Mouse (Mus musculus) mammary gland, adult 2 months (tissue): ENCODE data around the gene Sephs2. TPM values are rescaled to one million over a fixed set of nuclear protein-coding genes. Genes with fewer than 3 reads are reported as not detected.

Experiments
- polyA plus RNA-seq: library from polyadenylated mRNA; depleted of rRNA; stranded (reverse); fragments of >200 nt; gene quantifications from 2 replicates; pipeline ENCODE4 v1.2.3, GENCODE M21; 2012; ENCODE audit warnings: low replicate concordance; rRNA removed

The Sephs2 gene
- polyA plus RNA-seq, result 26.2 and 37.4 TPM in 2 replicates

GRCm38 (mm10) chr7:127273925-127274789, at the start of gene Sephs2:
Sephs2 (minus strand) TSS chr7:127274055.

GRCm38 (mm10) chr7:127296098-127296497, 22.2 kb upstream of the Sephs2 start, which contains the start of gene Itgal:
Itgal (plus strand) TSS chr7:127296260.

GRCm38 (mm10) chr7:127260309-127261111, 13.3 kb downstream of the Sephs2 start, which contains the start of gene Dctpp1:
Dctpp1 (minus strand) TSS chr7:127260709.

GRCm38 (mm10) chr7:127243870-127244657, 29.8 kb downstream of the Sephs2 start, which contains the start of gene Zfp771:
Zfp771 (plus strand) TSS chr7:127244274.

GRCm38 (mm10) chr7:127232622-127233367, 41.1 kb downstream of the Sephs2 start, which contains the start of the genes Zfp553 and Sept1:
Zfp553 (plus strand) TSS chr7:127233061.
Sept1 (minus strand) TSS chr7:127233130.

Other genes with a start within 250 kb of the Sephs2 start
- 126 and 431 TPM in 2 replicates for gene Maz, start 247.0 kb downstream of the Sephs2 start, polyA plus RNA-seq
- 1.8 and 2.1 TPM in 2 replicates for gene Kif22, start 231.6 kb downstream of the Sephs2 start, polyA plus RNA-seq
- gene Zg16, start 186.7 kb downstream of the Sephs2 start, polyA plus RNA-seq, result 0.34 TPM in 1 of 2 replicates, not detected in the other
- 52.3 and 188 TPM in 2 replicates for gene AI467606, start 182.7 kb downstream of the Sephs2 start, polyA plus RNA-seq
- 7.9 and 9.5 TPM in 2 replicates for gene Qprt, start 151.8 kb downstream of the Sephs2 start, polyA plus RNA-seq
- gene Spn, start 136.2 kb downstream of the Sephs2 start, polyA plus RNA-seq, result 27.8 and 37.7 TPM in 2 replicates
- gene Cd2bp2, start 78.0 kb downstream of the Sephs2 start, polyA plus RNA-seq, result 20.9 and 26.3 TPM in 2 replicates
- gene Tbc1d10b, start 65.6 kb downstream of the Sephs2 start, polyA plus RNA-seq, result 33.9 and 43.0 TPM in 2 replicates
- 1.2 and 1,692 TPM in 2 replicates for gene Mylpf, start 65.2 kb downstream of the Sephs2 start, polyA plus RNA-seq
- gene Zfp553, start 41.0 kb downstream of the Sephs2 start, polyA plus RNA-seq, result 9.6 and 16.8 TPM in 2 replicates
- 75.4 and 186 TPM in 2 replicates for gene Sept1, start 40.9 kb downstream of the Sephs2 start, polyA plus RNA-seq
- gene Zfp771, start 29.8 kb downstream of the Sephs2 start, polyA plus RNA-seq, result 47.0 and 163 TPM in 2 replicates
- 48.0 and 48.7 TPM in 2 replicates for gene Dctpp1, start 13.3 kb downstream of the Sephs2 start, polyA plus RNA-seq
- gene Itgal, start 22.2 kb upstream of the Sephs2 start, polyA plus RNA-seq, result 50.2 and 53.8 TPM in 2 replicates
- 28.7 and 45.9 TPM in 2 replicates for gene Zfp768, start 71.5 kb upstream of the Sephs2 start, polyA plus RNA-seq
- gene Zfp747, start 102.0 kb upstream of the Sephs2 start, polyA plus RNA-seq, result 7.4 and 8.2 TPM in 2 replicates
- 4.1 TPM in 2 replicates for gene 9130019O22Rik, start 113.1 kb upstream of the Sephs2 start, polyA plus RNA-seq
- 5.7 and 7.7 TPM in 2 replicates for gene E430018J23Rik, start 119.6 kb upstream of the Sephs2 start, polyA plus RNA-seq
- gene Zfp764, start 132.8 kb upstream of the Sephs2 start, polyA plus RNA-seq, result 6.5 and 8.7 TPM in 2 replicates
- gene Zfp688, start 148.0 kb upstream of the Sephs2 start, polyA plus RNA-seq, result 16.2 and 30.6 TPM in 2 replicates
- gene Zfp689, start 175.1 kb upstream of the Sephs2 start, polyA plus RNA-seq, result 4.8 and 7.4 TPM in 2 replicates
- gene Prr14, start 185.6 kb upstream of the Sephs2 start, polyA plus RNA-seq, result 89.9 and 116 TPM in 2 replicates
- 23.0 and 53.9 TPM in 2 replicates for gene Fbrs, start 205.1 kb upstream of the Sephs2 start, polyA plus RNA-seq
- 25.8 and 41.8 TPM in 2 replicates for gene Srcap, start 237.9 kb upstream of the Sephs2 start, polyA plus RNA-seq
- 7.2 and 11.5 TPM in 2 replicates for gene Gm42715, start 245.5 kb upstream of the Sephs2 start, polyA plus RNA-seq